Mouse (Mus musculus) bone marrow macrophage, adult 2 months (primary cell): ENCODE results near the gene She. TPM values are rescaled to one million over a fixed set of nuclear protein-coding genes. Genes with fewer than 3 reads are reported as not detected.
A peak's percentile ranks its signal among the peaks of the same experiment; 100 is the strongest.

ENCODE experiments used
- H3K27ac ChIP-seq: 2 replicates; pipeline ENCODE4 v1.5.1; 2012; ENCODE audit warnings: low read depth, low read length; ENCODE audit not compliant: insufficient read depth
- H3K4me1 ChIP-seq: 2 replicates; pipeline ENCODE4 v1.6.1; 2012; ENCODE audit warnings: low read length; ENCODE audit not compliant: control insufficient read depth, insufficient read depth
- H3K4me3 ChIP-seq: 2 replicates; pipeline ENCODE4 v1.5.1; 2012; ENCODE audit warnings: mild to moderate bottlenecking, low read length, moderate library complexity; ENCODE audit not compliant: insufficient read depth
- CTCF ChIP-seq: IDR thresholded peaks from 2 replicates; pipeline ENCODE4 v1.5.1; 2012; ENCODE audit warnings: low read depth, mild to moderate bottlenecking, low read length, moderate library complexity
- POLR2A ChIP-seq: IDR thresholded peaks from 2 replicates; pipeline ENCODE4 v1.6.1; 2012; ENCODE audit warnings: mild to moderate bottlenecking, low read depth, low read length, borderline replicate concordance
- polyA plus RNA-seq: library from polyadenylated mRNA; stranded (reverse); fragments of >200 nt; gene quantifications from 2 replicates; pipeline ENCODE4 v1.2.4, GENCODE M21; 2012; ENCODE audit not compliant: missing spikeins, insufficient read depth, insufficient read length

She gene
- polyA plus RNA-seq, 1 experiment = not detected

DNA sequence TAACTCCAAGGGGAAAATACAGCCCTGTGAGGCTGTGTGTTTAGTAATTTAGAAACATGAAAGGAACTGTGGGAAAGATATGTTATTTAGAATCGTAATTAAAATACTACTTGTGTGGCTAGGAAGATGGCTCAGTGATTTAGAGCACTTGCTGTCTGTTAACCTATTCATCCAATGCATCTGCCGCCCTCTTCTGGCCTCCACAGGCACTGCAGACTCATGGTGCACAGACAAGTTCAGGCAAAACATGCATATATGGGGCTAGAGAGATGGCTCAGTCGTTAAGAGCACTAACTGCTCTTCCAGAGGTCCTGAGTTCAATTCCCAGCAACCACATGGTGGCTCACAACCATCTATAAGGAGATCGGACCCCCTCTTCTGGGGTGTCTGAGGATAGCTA, 11.1 kb downstream of the She start:
- Histone ChIP-seq H3K4me1 (peaks cover 13% of the 10 kb centered on the region), H3K27ac (no peak overlapping the region), H3K4me3 (no peak overlapping the region)
- TF ChIP-seq CTCF (no peak; the same call in 1 of the 2 replicates), POLR2A (no peak)

DNA sequence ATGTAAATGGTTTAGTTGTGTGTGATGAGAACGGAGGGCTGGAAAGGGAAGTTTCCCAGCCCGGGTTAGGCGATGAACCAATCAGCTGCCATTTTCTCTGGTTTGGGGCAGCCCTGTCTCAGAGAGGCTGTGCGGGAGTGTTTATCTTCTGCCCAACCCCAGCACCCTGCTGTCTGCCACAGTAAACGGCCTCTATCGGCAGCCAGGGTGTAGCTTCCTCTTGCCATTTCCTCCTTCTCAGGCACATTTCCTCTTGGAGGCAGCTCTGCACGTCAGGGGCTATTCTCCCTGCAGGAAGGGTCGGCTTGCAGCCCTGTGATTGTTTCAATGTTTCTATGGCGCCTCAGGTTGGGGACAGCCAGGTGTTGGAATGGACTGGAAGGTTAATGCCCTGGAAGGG, 12.0 kb downstream of the She start:
- Histone ChIP-seq H3K27ac (peak overlapping the region; percentile 78), H3K4me1 (peaks cover 22% of the 10 kb centered on the region), H3K4me3 (no peak overlapping the region)
- TF ChIP-seq POLR2A (no peak), CTCF (no peak)

DNA sequence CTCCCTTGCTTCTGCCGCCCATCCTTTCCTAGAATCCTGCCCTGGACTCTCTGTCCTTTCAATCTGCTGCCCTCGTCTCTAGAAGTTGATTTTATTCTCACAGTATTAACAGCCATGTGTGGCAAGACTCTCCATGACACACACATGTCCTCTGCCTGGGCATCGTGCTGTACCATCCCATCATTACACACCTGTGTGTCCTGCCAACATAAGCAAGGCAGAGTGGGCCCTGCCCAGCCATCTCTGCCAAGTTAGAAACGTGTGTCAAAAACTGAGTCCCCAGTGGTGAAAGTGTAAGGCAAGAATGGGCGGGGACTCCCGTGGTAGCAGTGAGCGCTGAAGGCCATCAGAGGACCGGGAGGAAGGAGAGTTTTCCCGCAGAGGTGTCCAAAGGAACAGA, 14.6 kb downstream of the She start:
- H3K4me1 ChIP-seq = peaks cover 24% of the 10 kb centered on the region
- H3K27ac ChIP-seq = no peak overlapping the region
- H3K4me3 ChIP-seq = no peak overlapping the region
- TF ChIP-seq CTCF (no peak), POLR2A (no peak)

DNA sequence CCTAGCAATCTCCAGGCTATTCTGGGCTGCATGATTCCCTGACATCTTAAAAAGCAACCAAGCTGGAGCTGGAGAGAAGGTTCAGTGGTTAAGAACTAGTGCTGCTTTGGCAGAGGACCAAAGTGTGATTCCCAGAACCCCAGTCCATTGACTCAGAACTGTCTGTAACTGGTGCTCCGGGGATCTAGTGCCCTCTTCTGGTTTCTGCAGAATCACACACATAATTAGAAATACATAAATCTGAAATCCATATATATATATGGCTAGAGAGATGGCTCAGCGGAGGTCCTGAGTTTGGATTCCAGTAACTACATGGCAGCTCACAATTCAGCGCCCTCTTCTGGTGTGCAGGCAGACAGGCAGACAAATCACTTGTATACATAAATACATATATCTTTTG, 16.0 kb downstream of the She start:
- Histone ChIP-seq H3K4me1 (peaks cover 24% of the 10 kb centered on the region), H3K4me3 (no peak overlapping the region), H3K27ac (peak overlapping the region; percentile 47)
- no peak for TF ChIP-seq POLR2A
- TF ChIP-seq CTCF = no peak

DNA sequence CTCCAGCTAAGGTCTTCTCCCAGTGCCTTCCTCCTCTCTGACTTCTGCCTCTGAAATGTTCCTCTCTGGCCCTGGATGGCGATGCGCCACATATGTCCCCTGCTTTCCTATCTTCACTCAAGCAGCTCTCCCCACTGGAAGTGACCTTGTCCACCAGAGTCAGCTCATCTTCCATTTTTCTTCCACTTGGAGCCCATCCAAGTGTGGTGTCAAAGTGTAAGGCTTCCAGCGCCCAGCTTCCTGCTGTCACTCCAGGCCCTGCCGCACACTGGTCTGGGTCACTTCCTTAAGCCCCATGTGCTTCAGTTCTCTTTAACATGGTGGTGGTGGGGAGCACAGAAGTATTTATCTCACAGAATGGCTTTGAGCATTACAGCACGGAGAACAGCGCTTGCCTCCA, 16.4 kb downstream of the She start:
- TF ChIP-seq POLR2A = no peak
- no peak for TF ChIP-seq CTCF
- H3K4me3 ChIP-seq = no peak overlapping the region
- H3K4me1 ChIP-seq = peaks cover 23% of the 10 kb centered on the region
- peak overlapping the region; percentile 56 for H3K27ac ChIP-seq

DNA sequence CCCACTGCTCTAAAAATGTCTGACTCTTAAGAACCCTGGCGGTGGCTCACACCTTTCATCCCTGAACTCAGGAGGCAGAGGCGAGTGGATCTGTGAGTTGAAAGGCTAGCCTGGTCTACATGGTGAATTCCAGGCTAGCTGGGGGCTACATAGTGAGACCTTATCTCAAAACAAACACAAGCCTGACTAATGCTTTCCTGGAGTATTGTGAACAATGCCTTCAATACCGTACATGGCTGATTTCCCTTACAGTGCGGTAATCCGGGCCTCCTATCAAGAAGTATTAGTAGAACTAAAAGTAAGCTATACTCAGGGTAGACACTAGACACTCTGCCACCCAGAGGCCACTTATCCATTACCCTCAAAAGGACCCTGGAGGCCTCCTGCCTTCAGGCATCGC, 16.9 kb downstream of the She start:
- H3K27ac ChIP-seq = peak overlapping the region; percentile 56
- H3K4me3 ChIP-seq = no peak overlapping the region
- TF ChIP-seq CTCF = no peak
- no peak for TF ChIP-seq POLR2A
- H3K4me1 ChIP-seq = peaks cover 19% of the 10 kb centered on the region

DNA sequence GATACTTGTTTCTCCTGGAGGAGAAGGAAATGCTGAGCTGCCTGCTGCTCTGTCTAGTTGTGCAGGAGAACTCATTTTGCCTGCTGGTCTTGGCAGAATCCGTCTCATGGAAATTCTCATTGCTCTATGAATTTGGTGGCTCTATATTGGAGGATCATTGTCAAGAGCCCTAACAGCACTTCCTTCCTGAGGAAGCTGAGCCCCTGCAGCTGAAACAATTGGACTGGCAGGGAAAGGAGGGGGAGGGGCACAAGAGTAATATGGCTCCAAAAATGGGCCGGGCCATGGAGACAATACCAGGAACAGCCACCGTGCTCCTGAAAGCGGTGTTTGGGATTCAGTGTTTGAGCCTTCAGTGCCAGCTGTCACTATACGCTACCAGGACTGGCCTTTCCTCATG, 22.6 kb downstream of the She start:
- Histone ChIP-seq H3K27ac (no peak overlapping the region), H3K4me1 (peaks cover 19% of the 10 kb centered on the region), H3K4me3 (no peak overlapping the region)
- TF ChIP-seq POLR2A (no peak), CTCF (no peak)

DNA sequence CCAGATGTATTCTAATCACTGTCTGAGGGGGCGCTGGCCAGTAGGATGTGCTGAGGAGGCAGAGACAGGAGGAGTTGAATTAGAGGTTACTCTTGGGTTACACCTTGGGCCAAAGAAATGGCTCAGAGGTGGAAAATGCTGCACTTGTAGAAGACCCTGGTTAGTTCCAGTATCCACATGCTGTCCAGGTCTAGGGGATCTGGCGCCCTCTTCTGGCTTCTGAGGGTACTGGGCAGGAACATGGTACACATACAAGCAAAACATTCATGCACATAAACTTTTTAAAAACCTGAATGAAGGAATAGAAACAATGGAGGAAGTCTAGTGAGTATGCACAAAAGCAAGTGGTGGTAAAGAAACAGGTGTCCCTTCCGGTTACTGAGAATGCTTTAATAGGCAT, 26.2 kb downstream of the She start:
- Histone ChIP-seq H3K27ac (no peak overlapping the region), H3K4me1 (peaks cover 40% of the 10 kb centered on the region), H3K4me3 (no peak overlapping the region)
- TF ChIP-seq CTCF (peak; percentile 68), POLR2A (no peak)

DNA sequence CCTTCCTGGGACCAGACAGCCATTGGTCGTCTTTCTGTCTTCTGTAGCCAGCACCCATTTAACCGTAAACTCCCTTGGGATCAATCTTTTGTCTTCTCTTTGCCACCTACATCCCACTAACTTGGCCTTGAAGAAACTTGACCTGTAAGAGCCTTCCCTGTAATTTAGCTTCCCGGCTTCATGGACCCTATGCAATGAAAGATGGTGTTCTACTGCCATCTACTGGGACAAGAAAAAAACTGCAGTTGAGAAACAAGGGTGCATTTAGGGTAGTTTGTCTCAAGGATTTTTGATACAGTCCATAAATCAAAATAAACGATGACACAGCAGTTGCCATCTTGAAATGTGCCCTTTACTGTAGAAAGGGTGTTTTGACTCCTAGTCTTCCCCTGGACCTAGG, 27.0 kb downstream of the She start:
- no peak for TF ChIP-seq POLR2A
- no peak for TF ChIP-seq CTCF
- Histone ChIP-seq H3K27ac (no peak overlapping the region), H3K4me1 (peaks cover 41% of the 10 kb centered on the region), H3K4me3 (no peak overlapping the region)

DNA sequence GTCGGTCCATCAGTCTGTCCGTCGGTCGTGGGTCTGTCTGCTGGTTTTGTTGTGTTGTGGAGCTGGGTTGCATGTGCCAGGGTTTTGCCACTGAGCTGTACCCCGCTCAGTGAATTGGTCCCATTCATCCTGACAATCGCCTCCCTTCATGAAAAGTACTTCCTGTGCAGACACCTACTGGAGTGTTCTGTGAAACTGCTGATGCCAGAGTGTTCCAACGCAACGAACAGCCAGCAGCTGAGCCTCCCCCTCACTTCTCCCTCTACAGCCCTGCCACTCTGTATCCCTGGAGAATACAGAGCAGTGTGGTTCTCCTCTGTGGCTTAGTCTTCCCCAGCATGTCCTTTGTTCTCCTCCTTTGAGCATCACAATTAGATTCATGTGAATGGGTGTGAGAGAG, 27.7 kb downstream of the She start:
- H3K27ac ChIP-seq = no peak overlapping the region
- no peak overlapping the region for H3K4me3 ChIP-seq
- no peak for TF ChIP-seq POLR2A
- no peak for TF ChIP-seq CTCF
- H3K4me1 ChIP-seq = peaks cover 40% of the 10 kb centered on the region

DNA sequence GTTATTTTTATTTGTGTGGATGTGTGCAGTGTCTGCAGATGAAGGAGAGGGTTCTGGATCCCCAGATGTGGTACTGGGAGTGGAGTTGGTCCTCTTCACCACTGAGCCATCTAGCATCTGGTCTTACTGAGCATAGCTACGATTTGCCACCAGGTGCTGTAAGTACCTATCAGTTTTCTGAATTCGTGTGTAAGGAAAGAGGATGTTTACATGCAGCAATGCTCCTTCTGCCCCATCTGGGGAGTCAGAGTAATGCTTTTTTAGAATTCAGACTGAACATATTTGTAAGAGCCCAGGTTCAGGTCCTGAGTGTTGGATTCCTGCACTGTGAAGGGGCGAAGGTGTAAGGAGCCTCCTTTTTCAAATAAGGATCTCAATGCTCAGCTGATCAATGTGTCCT, 28.8 kb downstream of the She start:
- H3K27ac ChIP-seq = no peak overlapping the region
- no peak overlapping the region for H3K4me3 ChIP-seq
- H3K4me1 ChIP-seq = peaks cover 39% of the 10 kb centered on the region
- TF ChIP-seq POLR2A (no peak), CTCF (no peak)
